Mouse (Mus musculus) Patski (cell line): ENCODE data around the gene Ino80. TPM values are rescaled to one million over a fixed set of nuclear protein-coding genes. Genes with fewer than 3 reads are reported as not detected.
"Not testable (repeated sequence)": the region's sequence is repeated elsewhere in the genome, so short reads cannot be mapped to it uniquely, and the experiment has no call there.

Source experiments
- ATAC-seq: fragments of 100-300 bp; one replicate; pipeline ENCODE4 v1.8.0; 2021
- CTCF ChIA-PET: fragments of 350-600 bp; sonication (Branson Sonifier 250); formaldehyde crosslinking; loops from one replicate; lab custom pipeline; 2022; ENCODE audit warnings: inconsistent platforms; lab: Charles Lee
- POLR2A ChIA-PET: fragments of 350-600 bp; sonication (Branson Sonifier 250); formaldehyde crosslinking; loops from one replicate; lab custom pipeline; 2022; ENCODE audit warnings: antibody characterized with exemption, inconsistent platforms; lab: Charles Lee
- DNase-seq: peaks from one replicate; pipeline ENCODE4 v3.0.0-alpha.2; 2011; ENCODE audit warnings: low read depth, low spot score
- H3K27me3 ChIP-seq: fragments of 371-371 bp; one replicate; pipeline ENCODE4 v1.5.1; 2021
- CTCF ChIP-seq: fragments of 100-300 bp; IDR thresholded peaks from one replicate; pipeline ENCODE4 v1.5.1; 2021
- in situ Hi-C: fragments of 300-500 bp; cut with MboI; formaldehyde crosslinking; loops from 3 replicates; pipeline ENCODE4 v1.11.1; 2018; ENCODE audit warnings: low pct_unique_long_range_greater_than_20kb, mixed read lengths
- polyA plus RNA-seq: library from polyadenylated mRNA; unstranded; gene quantifications from one replicate; pipeline ENCODE4 v1.2.3, GENCODE M21; 2021

Gene Ino80
- polyA plus RNA-seq = 17.7 TPM

- no peak for TF ChIP-seq CTCF
- in situ Hi-C loops = loop anchor here (5.0 kb wide), 1 partner anchor 40 kb away; no protein-coding TSS in a partner anchor
Measured at GRCm38 (mm10) chr2:119477571-119478396, at the start of gene Ino80. Gene Ino80, minus strand, starts transcription at chr2:119477687.

GRCm38 (mm10) chr2:119525422-119525821 lies 47.9 kb upstream of the Ino80 start:
- POLR2A ChIA-PET = no interaction called here
- TF ChIP-seq CTCF = no peak
- no peak for ATAC-seq
- in situ Hi-C loops = no loop called here
- no peaks in the 10 kb centered on the region for H3K27me3 ChIP-seq
- peak; percentile 46 for DNase-seq
- CTCF ChIA-PET = interaction anchor here (1.1 to 1.3 kb wide), 2 partner anchors 9 kb away, joined by 3 to 4 read pairs; no protein-coding TSS in a partner anchor

More at GRCm38 (mm10) chr2:119477571-119478396, at the start of gene Ino80:
- ChIA-PET POLR2A (no interaction called here), CTCF (interaction anchor here (0.8 to 1.6 kb wide), 2 partner anchors 29 to 189 kb away, joined by 3 read pairs; partner anchors contain the start of gene Vps18)
- no peaks in the 10 kb centered on the region for H3K27me3 ChIP-seq
- DNase-seq (peak; percentile 94), ATAC-seq (peak; percentile 86)

- POLR2A ChIA-PET = no interaction called here
- in situ Hi-C loops = loop anchor here (5.0 kb wide), 1 partner anchor 227 kb away; no protein-coding TSS in a partner anchor
- CTCF ChIA-PET = interaction anchor here (0.6 to 0.7 kb wide), 2 partner anchors 70 to 72 kb away, joined by 3 read pairs; no protein-coding TSS in a partner anchor
- TF ChIP-seq CTCF = no peak
- ATAC-seq (no peak), DNase-seq (no peak)
- no peaks in the 10 kb centered on the region for H3K27me3 ChIP-seq
Measured at GRCm38 (mm10) chr2:119523836-119524235, 46.3 kb upstream of the Ino80 start.

- no peak for ATAC-seq
- ChIA-PET POLR2A (no interaction called here), CTCF (interaction anchor here (1.2 kb wide), 1 partner anchor 22 kb away, joined by 3 read pairs; no protein-coding TSS in a partner anchor)
- no peaks in the 10 kb centered on the region for H3K27me3 ChIP-seq
- in situ Hi-C loops = loop anchor here (5.0 kb wide), 1 partner anchor 223 kb away; no protein-coding TSS in a partner anchor
- no peak for DNase-seq
- TF ChIP-seq CTCF = peak; percentile 41
Measured at GRCm38 (mm10) chr2:119520550-119520949, 43.1 kb upstream of the Ino80 start.

GRCm38 (mm10) chr2:119516811-119517210 lies 39.3 kb upstream of the Ino80 start:
- no peak for TF ChIP-seq CTCF
- H3K27me3 ChIP-seq = no peaks in the 10 kb centered on the region
- in situ Hi-C loops = loop anchor here (5.0 kb wide), 2 partner anchors 40 to 90 kb away; partner anchors contain the start of gene Ino80
- no peak for ATAC-seq
- POLR2A ChIA-PET = no interaction called here
- DNase-seq = no peak
- CTCF ChIA-PET = interaction anchor here (1.1 to 1.2 kb wide), 2 partner anchors 8 to 72 kb away, joined by 3 read pairs; no protein-coding TSS in a partner anchor

- no peak for TF ChIP-seq CTCF
- no peaks in the 10 kb centered on the region for H3K27me3 ChIP-seq
- no peak for ATAC-seq
- in situ Hi-C loops = no loop called here
- POLR2A ChIA-PET = no interaction called here
- CTCF ChIA-PET = no interaction called here
- no peak for DNase-seq
Measured at GRCm38 (mm10) chr2:119514026-119514522, 36.6 kb upstream of the Ino80 start.

- peak; percentile 47 for TF ChIP-seq CTCF
- in situ Hi-C loops = no loop called here
- H3K27me3 ChIP-seq = no peaks in the 10 kb centered on the region
- ChIA-PET CTCF (interaction anchor here (1.0 to 1.3 kb wide), 3 partner anchors 28 to 45 kb away, joined by 3 read pairs; no protein-coding TSS in a partner anchor), POLR2A (no interaction called here)
- ATAC-seq = no peak
- DNase-seq = no peak
Measured at GRCm38 (mm10) chr2:119512292-119512691, 34.8 kb upstream of the Ino80 start.

GRCm38 (mm10) chr2:119510856-119511255 lies 33.4 kb upstream of the Ino80 start:
- ATAC-seq (no peak), DNase-seq (no peak)
- ChIA-PET CTCF (no interaction called here), POLR2A (no interaction called here)
- TF ChIP-seq CTCF = no peak
- in situ Hi-C loops = no loop called here
- H3K27me3 ChIP-seq = no peaks in the 10 kb centered on the region

- POLR2A ChIA-PET, H3K27me3 ChIP-seq, ATAC-seq, DNase-seq, CTCF ChIA-PET, in situ Hi-C loops: not testable (repeated sequence)
Measured at GRCm38 (mm10) chr2:119508518-119508917, 31.0 kb upstream of the Ino80 start.

GRCm38 (mm10) chr2:119507108-119507507 lies 29.6 kb upstream of the Ino80 start:
- H3K27me3 ChIP-seq = no peaks in the 10 kb centered on the region
- no peak for DNase-seq
- ChIA-PET CTCF (interaction anchor here (0.8 kb wide), 1 partner anchor 29 kb away, joined by 3 read pairs; no protein-coding TSS in a partner anchor), POLR2A (no interaction called here)
- in situ Hi-C loops = no loop called here
- TF ChIP-seq CTCF = peak; percentile 79
- ATAC-seq = no peak
